Mouse (Mus musculus) cerebellum, adult 11-12 months (tissue): ENCODE measurements around the gene Tmem45a2.
"Not testable (repeated sequence)": the region's sequence is repeated elsewhere in the genome, so short reads cannot be mapped to it uniquely, and the experiment has no call there.

ENCODE experiments used
- DNase-seq: peaks from one replicate; pipeline ENCODE4 v3.0.0; 2022

The Tmem45a2 gene

GRCm38 (mm10) chr16:57071132-57071639, at the start of gene Tmem45a2:
Gene Tmem45a2 (minus strand): TSS chr16:57071372.
- no peak for DNase-seq

GRCm38 (mm10) chr16:57117562-57117961, 46.4 kb upstream of the Tmem45a2 start:
- no peak for DNase-seq

GRCm38 (mm10) chr16:57116066-57116465, 44.9 kb upstream of the Tmem45a2 start:
- DNase-seq, result no peak

GRCm38 (mm10) chr16:57106185-57106960, 35.2 kb upstream of the Tmem45a2 start:
- no peak for DNase-seq

DNA sequence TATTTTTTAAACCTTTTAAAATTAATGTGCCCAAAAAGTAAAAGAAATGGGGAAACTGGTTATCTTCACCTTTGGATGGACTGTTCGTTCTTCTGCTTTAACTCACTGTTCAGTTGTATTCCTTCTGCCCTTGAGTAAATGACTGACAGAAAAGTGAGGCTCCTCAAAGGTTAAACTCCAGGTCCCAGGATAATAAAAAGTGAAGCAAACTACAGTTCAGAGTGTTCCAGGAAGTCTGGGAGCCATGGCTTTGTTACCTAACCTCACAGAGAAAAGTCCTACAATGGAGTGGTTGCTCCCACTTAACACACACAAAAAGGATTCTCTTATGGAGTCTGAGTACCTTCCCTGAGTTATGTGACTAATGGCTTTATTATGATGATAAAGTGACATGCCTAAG, 30.0 kb upstream of the Tmem45a2 start:
- no peak for DNase-seq

DNA sequence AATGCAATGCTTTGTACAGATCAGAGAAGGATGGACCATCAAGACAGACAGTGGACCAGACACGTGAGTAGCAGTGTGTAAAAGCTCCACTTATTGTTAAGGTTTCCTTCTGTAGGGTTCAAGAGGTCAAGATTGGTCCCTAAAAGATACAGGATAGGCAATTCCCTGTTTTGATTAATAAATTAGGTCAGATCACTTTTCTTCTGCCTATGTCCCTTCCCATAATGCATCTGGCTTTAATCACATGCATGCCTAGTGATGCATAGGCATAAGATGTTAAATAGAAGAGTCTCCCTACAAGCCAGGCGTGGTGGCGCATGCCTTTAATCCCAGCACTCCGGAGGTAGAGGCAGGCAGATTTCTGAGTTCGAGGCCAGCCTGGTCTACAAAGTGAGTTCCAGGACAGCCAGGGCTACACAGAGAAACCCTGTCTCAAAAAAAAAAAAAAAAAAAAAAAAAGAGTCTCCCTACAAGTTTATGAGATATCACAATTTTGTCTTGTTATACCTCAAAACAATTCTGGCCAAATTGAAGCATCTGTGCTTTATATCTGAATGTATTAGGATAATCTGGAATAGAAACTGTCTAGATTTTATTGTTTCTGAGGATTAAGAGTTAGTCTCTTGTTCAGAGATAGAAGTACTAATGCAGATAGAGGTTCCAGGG, 28.5 kb upstream of the Tmem45a2 start:
- DNase-seq, result no peak

- DNase-seq, result no peak
These were observed 27.4 kb upstream of the Tmem45a2 start for GRCm38 (mm10) chr16:57098468-57099144.

DNA sequence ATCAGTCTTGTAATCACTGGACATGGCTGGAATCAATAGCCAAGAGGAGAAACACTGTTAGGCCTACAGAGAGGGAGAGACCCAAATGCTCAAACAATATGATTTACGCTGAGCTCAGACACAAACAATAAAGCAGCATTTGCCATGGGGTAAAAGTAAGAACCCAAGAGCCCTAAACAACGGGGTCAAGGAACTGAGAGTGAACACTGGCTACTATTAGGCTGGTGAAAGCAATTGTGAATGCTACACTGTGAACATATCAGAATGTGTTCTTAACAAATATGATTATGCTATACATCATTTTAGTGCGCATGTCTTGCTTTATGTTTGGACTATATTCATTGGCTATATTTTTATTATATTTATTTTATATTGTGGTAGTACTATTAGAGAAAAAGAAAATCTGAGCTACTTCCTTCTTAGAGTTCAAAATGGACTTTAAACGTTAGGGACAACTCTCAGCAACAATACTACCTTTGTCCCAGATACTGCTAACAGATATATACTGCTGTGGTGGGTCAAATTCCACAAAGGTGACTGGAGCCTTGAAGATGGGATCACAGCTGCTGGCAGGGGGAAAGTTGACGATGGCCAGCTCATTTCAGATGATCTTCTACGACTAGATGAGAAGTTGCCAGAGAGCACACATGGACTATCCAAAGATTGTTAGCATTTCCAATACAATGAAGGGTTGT, 21.9 kb upstream of the Tmem45a2 start:
- no peak for DNase-seq

GRCm38 (mm10) chr16:57092460-57092859, 21.3 kb upstream of the Tmem45a2 start:
- DNase-seq, result no peak

DNA sequence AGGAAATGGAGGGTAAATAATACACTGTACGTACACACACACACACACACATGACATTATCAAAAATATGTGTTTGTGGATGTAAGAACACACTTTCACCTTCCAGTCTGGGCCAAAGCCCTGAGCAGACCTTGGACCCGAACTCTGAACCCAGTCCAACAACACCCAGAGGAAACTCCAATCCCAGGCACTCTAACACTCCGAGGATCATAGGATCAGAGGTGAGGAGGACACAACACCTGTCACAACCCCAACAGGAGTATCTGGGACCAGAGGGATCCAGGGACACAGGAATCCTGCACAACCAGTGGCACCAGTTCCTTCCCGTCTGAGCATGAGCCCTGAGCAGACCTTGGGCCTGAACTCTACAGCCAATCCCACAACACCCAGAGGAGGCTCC, 8.4 kb upstream of the Tmem45a2 start:
- DNase-seq, result no peak

DNA sequence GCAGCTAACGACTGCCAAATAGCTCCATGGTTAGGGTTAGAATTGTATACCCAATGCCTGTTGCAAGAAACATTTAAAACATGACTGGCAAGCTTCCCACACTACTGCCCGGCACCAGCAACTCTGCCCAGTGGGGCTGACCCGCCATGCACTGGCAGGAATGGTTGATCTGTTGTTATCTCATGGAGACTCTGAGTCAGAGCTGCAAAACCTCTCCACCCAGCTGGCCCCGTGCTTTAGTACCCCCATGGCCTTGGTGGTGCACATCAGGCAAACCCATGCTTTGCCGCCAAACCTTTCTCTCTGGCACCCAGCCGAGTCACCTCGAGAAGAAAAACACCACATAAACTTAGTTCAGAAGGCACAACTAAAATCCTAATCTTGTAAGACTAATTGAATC, 4.8 kb upstream of the Tmem45a2 start:
- no peak for DNase-seq

- DNase-seq, result no peak
These were observed 9.1 kb downstream of the Tmem45a2 start for GRCm38 (mm10) chr16:57062045-57062444.

- DNase-seq, result no peak
These were observed 14.2 kb downstream of the Tmem45a2 start for GRCm38 (mm10) chr16:57056995-57057394.

- DNase-seq, result no peak
These were observed 21.2 kb downstream of the Tmem45a2 start for GRCm38 (mm10) chr16:57049974-57050373.

DNA sequence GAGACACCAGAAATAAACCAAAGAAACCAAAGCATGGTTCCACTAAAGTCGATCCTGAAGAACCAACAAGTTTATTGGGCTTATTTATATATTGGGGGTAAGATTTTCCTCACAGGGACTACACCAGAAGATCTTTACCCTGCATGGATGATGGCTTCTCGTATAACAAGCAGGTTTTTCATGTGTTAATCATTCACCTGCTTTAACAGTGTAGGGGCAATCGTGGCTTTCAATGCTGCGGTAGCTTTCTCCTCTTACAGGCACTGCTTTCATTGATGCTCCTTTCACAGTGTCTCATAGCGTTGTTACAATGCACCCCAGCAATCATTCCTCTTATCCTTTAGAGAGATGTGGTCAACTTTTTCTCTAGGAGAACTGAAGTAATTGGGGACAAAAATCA, 32.6 kb downstream of the Tmem45a2 start:
- DNase-seq, result no peak

- no peak for DNase-seq
These were observed 40.9 kb downstream of the Tmem45a2 start for GRCm38 (mm10) chr16:57030150-57030885.

DNA sequence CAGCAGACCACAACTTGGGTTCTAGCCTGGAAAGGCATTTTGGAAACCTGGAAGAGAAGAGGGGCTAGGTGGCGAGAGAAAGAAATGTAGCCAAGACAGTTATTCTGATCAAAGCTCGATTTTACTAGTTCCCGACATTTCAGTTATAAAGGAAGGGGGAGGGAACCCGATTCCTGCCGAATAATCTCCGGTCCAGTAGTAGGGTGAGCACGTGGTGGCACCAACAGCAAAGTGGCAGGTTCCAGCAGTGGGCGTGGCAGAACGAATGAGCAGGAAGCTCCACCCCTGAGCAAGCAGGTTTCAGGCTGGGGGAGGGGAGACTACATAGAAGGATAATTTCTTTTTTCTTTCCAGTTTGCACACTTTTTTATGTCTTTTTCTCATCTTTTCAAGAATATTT, 72.9 kb downstream of the Tmem45a2 start:
- not testable (repeated sequence) for DNase-seq
